Mouse (Mus musculus) intestine, postnatal 0 days (tissue): ENCODE measurements around the gene Endod1. TPM values are rescaled to one million over a fixed set of nuclear protein-coding genes. Genes with fewer than 3 reads are reported as not detected.

Experiments used
- ATAC-seq: fragments of 200-750 bp; cut with Nextera tagmentation; 2 replicates; pipeline ENCODE4 v1.8.0; 2017; ENCODE audit warnings: mild to moderate bottlenecking, moderate TSS enrichment, moderate library complexity
- H3K27ac ChIP-seq: fragments of 300-500 bp; sonication (generic); 2 replicates; pipeline ENCODE4 v1.5.1; 2014; ENCODE audit warnings: mild to moderate bottlenecking, low read depth, low read length, moderate library complexity
- H3K27me3 ChIP-seq: fragments of 300-500 bp; sonication (generic); replicated peaks from 2 replicates; pipeline ENCODE4 v1.6.1; 2014; ENCODE audit warnings: low read length, mixed read lengths; ENCODE audit not compliant: control insufficient read depth, insufficient read depth
- H3K36me3 ChIP-seq: fragments of 300-500 bp; sonication (generic); 2 replicates; pipeline ENCODE4 v1.6.1; 2014; ENCODE audit warnings: mild to moderate bottlenecking, moderate library complexity; ENCODE audit not compliant: control insufficient read depth, insufficient read depth
- H3K4me1 ChIP-seq: fragments of 300-500 bp; sonication (generic); replicated peaks from 2 replicates; pipeline ENCODE4 v1.6.1; 2014; ENCODE audit warnings: antibody characterized with exemption, low read length, mixed read lengths; ENCODE audit not compliant: control insufficient read depth, insufficient read depth
- H3K4me2 ChIP-seq: fragments of 300-500 bp; sonication (generic); replicated peaks from 2 replicates; pipeline ENCODE4 v1.6.1; 2014; ENCODE audit warnings: low read depth, mild to moderate bottlenecking, moderate library complexity
- H3K4me3 ChIP-seq: fragments of 300-500 bp; sonication (generic); 2 replicates; pipeline ENCODE4 v1.5.1; 2014; ENCODE audit warnings: low read depth, low read length
- H3K9ac ChIP-seq: fragments of 300-500 bp; sonication (generic); 2 replicates; pipeline ENCODE4 v1.6.1; 2014; ENCODE audit warnings: mild to moderate bottlenecking, low read depth, low read length
- H3K9me3 ChIP-seq: fragments of 300-500 bp; sonication (generic); 2 replicates; pipeline ENCODE4 v1.6.1; 2016; ENCODE audit warnings: mixed run types; ENCODE audit not compliant: control insufficient read depth
- CTCF ChIP-seq: sonication (generic); IDR thresholded peaks from 2 replicates; pipeline ENCODE4 v1.5.1; 2016; ENCODE audit warnings: low read depth, mild to moderate bottlenecking, control low read depth, antibody characterized with exemption, moderate library complexity
- WGBS: fragments of 180-500 bp; shearing (Covaris S2); extraction: QIAGEN DNeasy Blood & Tissue Kit; methylation state at CpG from one replicate; pipeline ENCODE4 v1.1.7; 2014; 5-methylcytosine and 5-hydroxymethylcytosine counted together
- polyA plus RNA-seq: library from polyadenylated mRNA; unstranded; fragments of >200 nt; fragmentation: Nextera tagmentation; extraction: Ambion mirVana; gene quantifications from 2 replicates; pipeline ENCODE4 v1.2.1, GENCODE M21; 2015

The Endod1 gene
- polyA plus RNA-seq, 1 experiment from 2014 or later: 36.8 TPM

GRCm38 (mm10) chr9:14316618-14317017 lies 64.7 kb downstream of the Endod1 start:
- Histone ChIP-seq H3K4me1 (no peaks in the 10 kb centered on the region), H3K9ac (no peak overlapping the region), H3K9me3 (no peaks in the 10 kb centered on the region), H3K4me3 (no peak overlapping the region), H3K27me3 (no peaks in the 10 kb centered on the region), H3K27ac (no peak overlapping the region), H3K4me2 (no peak overlapping the region), H3K36me3 (peaks cover 38% of the 10 kb centered on the region)
- WGBS: 100% methylated on average over 1 of the region's 1 CpGs
- TF ChIP-seq CTCF: no peak
- ATAC-seq: no peak

GRCm38 (mm10) chr9:14314477-14314876 lies 66.8 kb downstream of the Endod1 start:
- 92% methylated on average over 7 of the region's 7 CpGs for WGBS
- Histone ChIP-seq H3K27ac (no peak overlapping the region), H3K36me3 (peaks cover 41% of the 10 kb centered on the region), H3K9ac (no peak overlapping the region), H3K9me3 (no peaks in the 10 kb centered on the region), H3K4me2 (no peak overlapping the region), H3K27me3 (no peaks in the 10 kb centered on the region), H3K4me1 (no peaks in the 10 kb centered on the region), H3K4me3 (no peak overlapping the region)
- no peak for ATAC-seq
- no peak for TF ChIP-seq CTCF

GRCm38 (mm10) chr9:14313968-14314367 lies 67.3 kb downstream of the Endod1 start:
- TF ChIP-seq CTCF: no peak
- no peak overlapping the region for H3K27ac ChIP-seq
- ATAC-seq: no peak
- H3K4me3 ChIP-seq: no peak overlapping the region
- no peak overlapping the region for H3K4me2 ChIP-seq
- no peak overlapping the region for H3K9ac ChIP-seq
- peaks cover 36% of the 10 kb centered on the region for H3K36me3 ChIP-seq
- H3K9me3 ChIP-seq: no peaks in the 10 kb centered on the region
- H3K27me3 ChIP-seq: no peaks in the 10 kb centered on the region
- 82% methylated on average over 3 of the region's 3 CpGs for WGBS
- no peaks in the 10 kb centered on the region for H3K4me1 ChIP-seq

- H3K27ac ChIP-seq: no peak overlapping the region
- no peak for ATAC-seq
- WGBS: 45% methylated on average over 3 of the region's 3 CpGs
Measured at GRCm38 (mm10) chr9:14307341-14307740, 74.0 kb downstream of the Endod1 start.

GRCm38 (mm10) chr9:14304262-14304968 lies 76.9 kb downstream of the Endod1 start:
- ATAC-seq: no peak
- no peak overlapping the region for H3K4me2 ChIP-seq

More at GRCm38 (mm10) chr9:14307341-14307740, 74.0 kb downstream of the Endod1 start:
- H3K9me3 ChIP-seq: no peaks in the 10 kb centered on the region
- no peak for TF ChIP-seq CTCF
- H3K9ac ChIP-seq: no peak overlapping the region
- H3K4me3 ChIP-seq: no peak overlapping the region
- no peaks in the 10 kb centered on the region for H3K4me1 ChIP-seq
- no peak overlapping the region for H3K4me2 ChIP-seq
- no peaks in the 10 kb centered on the region for H3K27me3 ChIP-seq
- H3K36me3 ChIP-seq: peaks cover 9% of the 10 kb centered on the region

More at GRCm38 (mm10) chr9:14304262-14304968, 76.9 kb downstream of the Endod1 start:
- no peak overlapping the region for H3K27ac ChIP-seq
- H3K4me3 ChIP-seq: no peak overlapping the region
- WGBS: 79% methylated on average over 9 of the region's 9 CpGs
- peaks cover 5% of the 10 kb centered on the region; the same call in 1 of the 2 replicates for H3K36me3 ChIP-seq
- no peaks in the 10 kb centered on the region for H3K4me1 ChIP-seq
- no peaks in the 10 kb centered on the region for H3K27me3 ChIP-seq
- no peak for TF ChIP-seq CTCF
- H3K9me3 ChIP-seq: no peaks in the 10 kb centered on the region
- no peak overlapping the region for H3K9ac ChIP-seq

Other genes with a start within 250 kb of the Endod1 start
- gene Sesn3, start 106.4 kb downstream of the Endod1 start, polyA plus RNA-seq: 5.5 and 5.6 TPM in 2 replicates
- gene Kdm4d, start 119.0 kb upstream of the Endod1 start, polyA plus RNA-seq: 0.04 and 0.07 TPM in 2 replicates
- 116 and 117 TPM in 2 replicates for gene Cwc15, start 119.1 kb upstream of the Endod1 start, polyA plus RNA-seq